Mouse (Mus musculus) lung, adult 2 months (tissue): ENCODE data around the gene Zfp663.

ENCODE experiments used
- CTCF ChIP-seq: fragments of 200-500 bp; IDR thresholded peaks from 2 replicates; pipeline ENCODE4 v1.5.1; 2011; ENCODE audit warnings: mild to moderate bottlenecking, low read length, control low read depth; ENCODE audit not compliant: insufficient read depth
- POLR2A ChIP-seq: fragments of 200-500 bp; IDR thresholded peaks from 2 replicates; pipeline ENCODE4 v1.6.1; 2011; ENCODE audit warnings: low read depth, mild to moderate bottlenecking, control low read depth, low read length, borderline replicate concordance; ENCODE audit errors: extremely low read depth

- TF ChIP-seq CTCF: no peak
- TF ChIP-seq POLR2A: no peak
Observed at GRCm38 (mm10) chr2:165305438-165305837, 63.1 kb downstream of the Zfp663 start.
